Mouse (Mus musculus) v-Abl transformed pro-B cells (cell line): ENCODE results near the gene Dirc2.

Experiments used
- in situ Hi-C, 2 experiments: fragments of 400-800 bp; cut with MboI; formaldehyde crosslinking; loops; one replicate each; pipeline ENCODE4 v1.15.1; 2025; ENCODE audit not compliant: unreplicated experiment in 2 of 2

Gene Dirc2

DNA sequence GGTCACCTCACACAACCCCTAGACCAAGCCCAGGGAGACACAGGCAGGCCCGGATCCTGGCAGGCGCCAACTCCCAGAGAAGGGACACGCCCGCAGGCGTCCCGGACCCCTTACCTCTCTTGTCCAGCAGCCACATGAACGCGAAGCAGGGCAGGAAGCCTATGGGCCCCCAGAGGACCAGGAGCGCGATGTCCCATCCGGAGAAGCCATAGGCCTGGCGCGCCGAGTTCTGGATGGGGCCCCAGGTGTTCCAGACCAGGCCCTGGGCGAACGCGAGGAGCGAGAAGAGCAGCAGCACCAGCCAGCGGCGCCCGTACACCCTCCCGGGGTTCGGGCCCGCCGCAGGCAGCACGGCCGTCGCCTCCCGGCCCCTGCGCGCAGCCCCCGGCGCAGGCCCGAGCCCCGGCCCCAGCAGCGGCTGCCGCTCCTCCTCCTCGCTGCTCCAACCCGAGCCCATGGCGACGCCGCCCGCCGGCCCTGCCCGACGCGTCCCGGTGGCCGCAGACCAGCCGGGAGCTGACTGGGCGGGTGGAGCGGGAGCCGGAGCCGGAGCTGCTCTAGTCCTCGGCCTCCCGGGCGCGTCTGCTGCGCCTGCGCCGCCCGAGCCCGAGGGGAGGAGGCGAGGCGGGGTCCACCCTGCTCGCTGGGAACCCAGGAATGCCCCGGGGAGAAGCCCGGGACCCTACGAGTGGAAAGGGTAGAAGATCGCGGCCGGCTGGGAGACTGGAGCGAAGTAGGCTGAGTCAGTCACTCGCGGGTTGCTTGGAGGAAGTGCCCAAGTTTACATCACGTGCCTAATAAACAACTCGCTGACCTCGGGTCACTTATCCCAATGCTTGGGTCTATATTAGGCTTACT, at the start of gene Dirc2:
TSS of gene Dirc2 (minus strand) at position 572 of the 858 bp plus-strand sequence.
- in situ Hi-C loops, result loop anchor here in 1 of 2 experiments (10.0 kb wide), 1 partner anchor 1076 kb away; no protein-coding TSS in a partner anchor

DNA sequence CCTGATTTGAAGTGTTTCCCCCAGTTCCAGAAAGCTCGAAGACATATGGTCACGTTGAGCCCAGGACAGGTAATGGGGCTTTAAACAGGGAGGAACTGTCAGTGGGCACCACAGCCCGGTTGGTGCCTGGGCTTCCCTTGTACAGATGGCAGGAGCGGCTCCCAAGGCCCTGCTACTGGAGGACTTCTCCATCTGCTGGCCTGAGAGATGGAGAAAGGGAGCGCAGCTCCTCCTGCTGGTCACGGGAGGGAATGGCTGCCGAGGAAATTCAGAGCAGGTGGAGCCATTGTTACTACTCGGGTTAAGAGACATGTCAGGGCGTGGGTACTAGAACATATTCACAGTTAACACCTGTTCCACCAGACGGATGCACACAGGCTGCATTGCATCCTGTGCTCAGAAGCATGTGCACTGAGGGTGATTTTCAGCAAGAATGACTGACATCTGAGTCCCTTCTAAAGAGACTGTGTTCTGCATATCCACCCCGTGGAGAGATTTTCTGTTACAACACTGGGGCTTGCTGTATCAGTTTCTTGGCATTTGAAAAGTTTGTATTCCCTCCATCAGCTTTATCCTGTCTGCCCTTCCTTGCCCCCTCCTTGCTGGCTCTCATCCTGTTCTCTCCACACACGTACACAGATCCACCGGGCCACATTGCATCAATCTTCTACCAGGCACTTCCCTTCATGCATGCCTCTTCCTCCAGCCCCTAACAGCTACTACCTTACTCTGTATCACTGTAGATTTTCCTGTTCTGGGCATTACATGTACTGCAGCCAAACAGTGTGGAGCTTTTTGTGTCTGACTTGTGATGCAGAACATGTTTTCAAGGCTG, 48.3 kb upstream of the Dirc2 start:
- in situ Hi-C loops, result loop anchor here (5.0 to 25.0 kb wide), 4 partner anchors 40 to 455 kb away; partner anchors contain the start of genes Hspbap1 (in 1 of the 2) and Sec22a (in 1 of the 2)

DNA sequence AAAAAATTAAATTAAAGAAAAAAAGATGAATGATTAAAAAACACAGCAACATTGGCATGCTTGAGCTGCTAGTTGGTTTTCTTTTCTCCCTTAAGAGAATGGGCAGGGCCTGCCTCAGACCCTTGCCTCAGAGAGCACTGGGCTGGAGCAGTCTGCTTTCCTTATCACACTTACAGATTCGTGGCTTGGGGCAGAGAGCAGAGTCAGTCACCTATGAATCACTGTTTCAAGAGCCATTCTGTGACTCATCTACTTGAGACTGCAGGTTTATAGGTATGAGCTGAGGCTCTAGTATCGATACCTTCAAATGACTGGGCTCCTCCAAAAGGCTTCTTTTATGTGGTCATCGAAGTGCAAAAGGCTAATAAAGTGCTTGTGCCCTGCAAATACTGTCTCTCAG, 44.0 kb upstream of the Dirc2 start:
- in situ Hi-C loops, result loop anchor here in 1 of 2 experiments (25.0 kb wide), 1 partner anchor 451 kb away; the partner anchor contains the start of gene Sec22a

DNA sequence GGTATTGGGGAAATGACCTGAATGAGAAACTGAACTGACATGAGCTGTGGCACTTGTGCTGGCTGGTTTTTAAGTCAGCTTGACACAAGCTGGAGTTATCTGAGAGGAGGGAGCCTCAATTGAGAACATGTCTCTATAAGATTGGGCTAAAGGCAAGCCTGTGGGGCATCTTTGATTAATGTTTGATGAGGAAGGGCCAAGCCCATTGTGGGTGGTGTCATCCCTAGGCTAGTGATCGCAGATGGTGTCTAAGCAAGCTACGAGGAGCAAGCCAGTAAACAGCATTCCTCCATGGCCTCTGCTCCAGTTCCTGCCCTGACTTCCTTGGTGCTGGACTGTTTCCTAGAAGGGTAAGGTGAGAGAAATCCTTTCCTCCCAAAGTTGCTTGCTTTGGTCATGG, 39.7 kb upstream of the Dirc2 start:
- in situ Hi-C loops, result loop anchor here in 1 of 2 experiments (25.0 kb wide), 1 partner anchor 447 kb away; the partner anchor contains the start of gene Sec22a

DNA sequence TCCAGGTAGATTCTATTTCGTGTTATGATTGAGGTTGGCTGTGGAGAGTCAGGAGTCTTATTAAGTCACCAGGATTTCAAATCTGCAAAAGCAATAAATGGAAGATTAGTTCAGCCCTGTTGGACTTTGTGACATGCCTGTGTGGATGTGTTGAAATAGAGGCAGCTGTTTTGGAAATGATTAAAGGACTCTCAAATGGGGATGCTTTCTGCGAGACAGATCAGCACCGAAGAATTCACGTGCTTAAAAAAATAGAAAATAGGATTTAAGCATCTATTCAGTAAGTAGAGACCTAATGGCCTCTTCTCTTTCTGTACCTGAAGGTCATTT, 38.5 kb upstream of the Dirc2 start:
- in situ Hi-C loops, result loop anchor here in 1 of 2 experiments (25.0 kb wide), 1 partner anchor 445 kb away; the partner anchor contains the start of gene Sec22a

DNA sequence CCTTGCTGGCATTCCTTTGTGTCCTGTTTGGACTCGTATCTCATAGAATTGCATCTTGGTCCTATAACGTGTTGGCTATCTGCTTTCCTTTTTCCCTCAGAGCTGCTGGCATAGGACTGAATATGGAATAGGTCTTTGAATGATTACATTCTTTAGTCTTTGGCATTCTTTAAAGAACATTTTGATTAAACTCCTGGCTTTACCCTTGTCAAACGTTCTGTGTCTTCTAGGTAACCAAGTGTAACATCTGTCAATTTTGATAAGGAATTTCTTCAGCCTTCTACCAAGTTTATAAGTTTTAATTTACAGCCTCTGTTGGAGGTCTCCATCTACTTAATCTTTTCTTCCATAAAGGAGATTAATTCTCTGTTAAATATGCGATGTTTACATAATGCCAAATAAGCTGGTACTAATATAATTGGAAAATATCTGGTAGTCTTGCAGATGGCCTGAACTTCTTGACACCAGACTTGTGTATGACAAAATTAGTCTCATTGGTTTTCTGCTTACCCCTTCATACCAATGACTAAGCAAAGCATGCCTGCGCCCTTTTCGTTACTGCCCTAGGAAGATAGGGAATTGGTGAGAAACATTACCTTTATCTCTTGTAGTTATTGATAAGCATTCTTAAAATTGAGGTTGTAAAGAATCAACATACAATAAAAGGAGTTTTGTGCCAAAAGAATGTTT, 38.0 kb upstream of the Dirc2 start:
- in situ Hi-C loops, result loop anchor here in 1 of 2 experiments (25.0 kb wide), 1 partner anchor 445 kb away; the partner anchor contains the start of gene Sec22a

DNA sequence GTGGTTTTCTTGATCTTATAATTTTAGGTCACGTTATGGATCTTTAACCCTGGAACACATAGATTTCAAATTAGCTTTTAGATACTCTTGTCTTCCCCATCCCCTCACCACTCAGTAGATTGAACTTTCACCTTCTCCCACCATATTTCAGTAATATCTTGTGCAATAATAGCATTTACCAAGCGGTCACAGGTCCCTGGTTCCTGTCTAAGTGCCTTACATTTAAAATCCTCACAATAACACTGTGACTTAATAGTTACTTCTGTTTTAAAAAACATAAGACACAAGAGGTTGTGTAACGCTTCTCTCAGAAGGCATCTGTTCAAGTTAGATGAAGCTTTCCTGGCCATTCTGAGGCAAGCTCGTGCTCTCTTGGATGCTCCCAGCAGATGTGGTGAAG, 34.6 kb upstream of the Dirc2 start:
- in situ Hi-C loops, result loop anchor here in 1 of 2 experiments (25.0 kb wide), 1 partner anchor 441 kb away; the partner anchor contains the start of gene Sec22a

DNA sequence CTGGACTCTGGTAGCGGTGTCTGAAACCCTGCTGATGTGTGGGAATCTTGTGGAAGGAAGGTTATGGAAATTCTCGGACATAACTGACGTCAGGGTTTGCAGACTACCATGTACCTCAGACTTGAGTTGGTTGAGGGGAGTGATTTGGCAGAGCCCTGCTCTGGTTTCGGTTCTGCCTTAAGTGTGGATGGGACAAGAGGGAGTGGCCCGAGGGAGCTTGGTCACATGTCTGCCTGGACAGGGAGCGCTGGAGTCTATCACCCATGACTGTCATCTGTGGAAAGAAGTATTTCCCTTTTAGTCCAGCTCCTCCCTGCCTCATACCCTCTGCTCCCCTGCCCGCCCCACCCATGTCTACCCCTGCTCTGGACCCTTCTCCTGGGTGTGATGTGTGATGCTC, 33.0 kb upstream of the Dirc2 start:
- in situ Hi-C loops, result loop anchor here in 1 of 2 experiments (25.0 kb wide), 1 partner anchor 440 kb away; the partner anchor contains the start of gene Sec22a

DNA sequence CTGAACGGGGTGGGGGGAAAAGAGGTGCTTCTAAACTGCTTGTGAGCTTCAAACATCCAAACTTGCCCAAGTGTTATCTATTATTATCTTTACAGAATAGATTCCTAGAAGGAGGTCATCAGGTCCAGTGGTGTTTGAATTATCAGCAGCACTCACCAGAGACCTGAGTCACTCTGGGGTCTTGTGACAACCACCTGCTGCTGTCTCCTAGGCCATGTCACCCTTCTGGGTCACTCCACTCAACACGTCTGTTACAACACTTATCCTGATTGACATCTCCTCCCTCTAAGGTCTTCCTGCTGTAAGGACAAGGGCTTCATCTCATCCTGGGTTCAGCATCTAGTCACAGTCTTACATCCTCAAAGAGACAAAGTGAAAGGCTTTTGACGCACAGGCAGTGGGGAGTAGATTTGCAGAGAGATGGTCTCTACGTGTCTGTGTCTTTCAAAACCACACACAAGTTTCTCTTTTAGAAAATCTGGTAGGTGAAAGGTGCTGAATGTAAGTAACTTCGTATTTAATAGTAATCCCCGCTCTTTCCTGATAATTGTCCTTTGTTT, 22.9 kb upstream of the Dirc2 start:
- in situ Hi-C loops, result no loop called here

DNA sequence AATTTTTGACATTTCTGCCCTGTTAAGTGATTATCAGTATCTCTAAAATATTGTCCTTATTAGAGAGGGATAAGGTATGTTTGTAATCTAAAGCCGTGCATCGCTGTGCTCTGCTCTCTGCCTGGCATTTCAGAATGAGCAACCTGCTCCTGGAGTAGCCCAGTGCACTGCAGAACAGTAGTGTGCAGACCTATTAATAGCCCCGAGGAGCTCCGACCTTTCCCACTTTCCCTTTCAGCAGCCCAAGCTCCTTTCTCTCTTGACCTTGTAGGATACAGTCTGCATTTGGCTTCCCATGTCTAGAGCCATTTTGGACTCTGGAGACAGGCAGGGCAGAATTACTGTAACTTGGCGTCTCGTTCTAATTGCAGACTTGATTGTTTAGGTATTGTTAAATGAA, 19.2 kb upstream of the Dirc2 start:
- in situ Hi-C loops, result no loop called here

DNA sequence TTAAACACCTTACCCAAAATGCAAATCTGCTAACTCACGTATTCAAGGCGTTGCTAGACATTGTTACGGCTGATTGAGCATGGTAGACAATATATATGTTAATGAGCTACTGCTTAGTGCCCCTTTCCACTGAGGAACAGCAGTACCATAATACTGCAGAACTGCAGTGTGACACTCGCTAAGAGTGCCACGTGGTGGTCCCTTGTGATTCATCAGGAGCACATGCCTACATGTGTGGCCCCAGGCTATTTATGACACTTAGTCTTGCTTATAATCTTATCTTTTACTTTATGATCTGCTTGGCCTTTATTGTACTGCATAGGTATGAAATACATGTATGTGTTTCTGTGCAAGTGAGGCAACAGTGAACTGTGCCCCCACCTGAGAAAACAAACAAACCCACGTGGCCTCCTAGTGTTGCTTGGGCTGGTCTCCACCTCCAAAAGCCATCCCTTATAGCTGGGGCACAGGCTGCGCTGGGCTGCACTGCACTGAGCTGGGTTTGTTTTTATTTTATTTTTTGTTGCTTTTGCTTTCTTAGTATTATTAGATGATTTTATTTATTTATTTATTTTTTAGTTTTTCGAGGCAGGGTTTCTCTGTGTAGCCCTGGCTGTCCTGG, 18.5 kb upstream of the Dirc2 start:
- in situ Hi-C loops, result no loop called here

DNA sequence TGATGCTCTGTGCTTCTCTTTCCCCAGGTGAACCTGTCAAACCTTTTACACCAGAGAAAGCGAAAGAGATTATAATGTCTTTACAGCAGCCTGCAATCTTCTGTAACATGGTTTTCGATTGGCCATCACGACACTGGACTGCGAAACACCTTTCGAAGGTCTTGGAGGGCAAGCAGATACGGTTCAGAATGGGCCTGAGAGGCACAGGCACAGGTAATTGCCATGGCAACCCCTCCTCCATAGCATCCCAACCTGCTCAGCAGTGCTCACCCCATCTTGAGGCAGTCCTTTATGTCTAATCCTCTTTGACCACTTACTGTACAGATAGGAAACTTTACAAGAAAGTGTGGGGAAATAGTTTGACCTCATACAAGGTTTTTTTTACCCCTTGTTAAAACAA, 18.0 kb upstream of the Dirc2 start:
- in situ Hi-C loops, result no loop called here

DNA sequence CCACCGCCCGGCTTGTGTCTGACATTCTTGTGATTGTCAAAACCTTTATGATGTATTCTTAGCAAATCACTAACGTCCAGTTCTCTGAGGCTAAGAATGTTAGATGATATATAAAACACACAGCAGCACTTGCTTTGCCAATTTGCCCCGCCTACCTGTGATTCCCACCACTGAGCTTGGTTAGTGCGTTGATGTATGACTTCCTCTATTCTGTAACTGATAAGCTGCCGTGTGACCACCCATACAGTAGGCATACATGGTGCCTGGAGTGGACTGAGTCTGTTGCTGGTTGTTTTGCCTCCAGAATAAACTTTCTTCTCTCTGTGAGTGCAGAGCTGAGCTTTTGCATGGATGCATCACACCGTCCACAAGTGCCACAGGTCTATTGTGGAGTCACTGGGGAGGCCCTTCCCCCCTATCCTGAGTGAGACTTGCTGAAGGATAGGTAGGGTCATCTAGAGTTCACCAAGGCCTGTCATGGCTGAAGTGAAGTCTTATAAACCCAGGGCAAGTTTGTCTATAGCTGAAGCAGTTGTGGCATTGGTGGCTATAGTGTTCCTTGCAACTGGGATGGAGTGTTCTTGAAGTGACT, 15.1 kb upstream of the Dirc2 start:
- in situ Hi-C loops, result no loop called here

DNA sequence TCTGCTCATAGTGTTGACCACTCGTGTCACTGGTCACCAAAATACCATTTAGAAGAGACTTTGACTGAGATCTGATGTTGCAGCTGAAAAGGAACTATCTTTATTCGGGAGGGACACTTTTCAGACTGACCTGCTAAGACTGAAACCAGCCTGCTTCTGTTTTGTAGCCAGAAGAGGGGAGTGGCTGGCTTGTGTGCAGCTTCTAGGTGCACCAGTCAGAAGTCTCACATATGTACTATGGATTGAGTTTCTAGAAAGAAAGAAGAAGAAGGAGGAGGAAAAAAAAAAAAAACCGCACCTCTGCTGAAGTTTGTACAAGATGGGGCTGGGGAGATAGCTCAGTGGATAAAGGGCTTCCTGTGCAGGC, 14.0 kb upstream of the Dirc2 start:
- in situ Hi-C loops, result no loop called here

DNA sequence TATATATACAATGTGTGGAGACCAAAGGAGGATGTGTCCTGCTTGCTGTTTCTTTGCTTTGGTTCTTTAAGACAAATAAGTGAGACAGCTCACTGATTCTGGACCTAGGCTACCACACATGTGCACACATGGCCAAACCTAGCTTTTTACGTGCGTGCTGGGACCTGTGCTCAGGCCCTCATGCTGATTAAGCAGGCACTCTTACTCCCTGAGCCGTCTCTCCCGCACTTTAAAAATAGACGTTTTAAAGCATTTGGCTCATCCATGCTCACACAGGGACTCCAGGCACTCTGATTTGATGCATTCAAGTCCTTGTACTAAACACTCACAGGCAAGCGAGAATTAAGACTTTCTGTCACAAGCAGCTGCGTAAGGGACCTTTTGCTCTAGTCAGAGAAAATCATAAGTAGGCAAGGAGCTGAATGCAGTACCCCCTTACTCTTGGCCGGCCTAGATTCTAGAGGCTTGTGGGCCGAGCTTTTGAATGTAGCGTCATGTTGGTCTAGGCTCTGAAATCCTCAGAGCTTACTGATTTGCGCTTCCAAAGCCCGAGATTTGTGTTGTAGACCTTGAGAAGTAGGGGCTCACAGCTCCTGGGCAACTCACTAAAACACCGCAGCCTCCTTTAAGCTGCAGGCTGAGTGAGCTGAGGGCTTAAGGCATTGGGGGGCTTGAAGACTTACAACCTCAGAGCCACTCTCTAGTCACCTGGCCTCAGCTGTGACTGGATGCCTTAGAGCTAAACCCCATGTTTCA, 13.5 kb upstream of the Dirc2 start:
- in situ Hi-C loops, result no loop called here

DNA sequence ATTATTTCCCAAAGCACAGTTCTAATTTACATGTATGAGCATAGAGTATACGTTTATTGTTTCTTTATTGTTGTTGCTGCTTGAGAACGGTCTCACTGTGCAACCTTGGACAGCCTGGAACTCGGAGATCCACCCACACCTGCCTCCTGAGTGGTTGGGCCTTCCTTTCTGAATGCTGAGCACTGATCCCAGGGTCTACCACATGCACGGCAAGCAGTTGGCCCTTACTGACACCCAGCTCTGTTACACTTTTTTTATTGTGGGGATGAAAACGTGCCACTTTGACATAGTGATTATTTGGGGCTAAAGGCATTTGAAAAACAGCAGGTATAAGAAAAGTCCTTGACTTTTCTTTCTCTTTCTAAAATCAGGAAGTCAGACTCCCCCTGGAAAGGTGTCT, 12.5 kb upstream of the Dirc2 start:
- in situ Hi-C loops, result no loop called here

DNA sequence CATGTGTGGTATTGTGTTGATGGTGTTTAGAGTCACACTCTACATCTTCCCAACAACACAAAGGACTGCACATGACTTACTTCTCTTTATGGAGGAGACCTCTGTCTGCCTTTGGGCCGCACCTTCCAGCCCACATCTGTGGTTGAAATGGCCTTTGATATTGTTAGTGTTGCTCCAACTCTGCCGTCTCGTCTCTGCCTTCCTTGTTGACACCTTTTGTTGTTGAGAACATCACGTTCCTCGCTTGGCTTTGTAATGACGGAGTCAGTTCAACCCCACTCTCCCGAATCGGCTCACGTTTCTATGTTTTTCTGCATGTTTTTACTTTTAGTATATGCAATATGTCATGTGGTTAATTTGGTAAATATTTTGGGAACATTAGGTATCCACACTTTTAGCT, 11.9 kb upstream of the Dirc2 start:
- in situ Hi-C loops, result no loop called here

DNA sequence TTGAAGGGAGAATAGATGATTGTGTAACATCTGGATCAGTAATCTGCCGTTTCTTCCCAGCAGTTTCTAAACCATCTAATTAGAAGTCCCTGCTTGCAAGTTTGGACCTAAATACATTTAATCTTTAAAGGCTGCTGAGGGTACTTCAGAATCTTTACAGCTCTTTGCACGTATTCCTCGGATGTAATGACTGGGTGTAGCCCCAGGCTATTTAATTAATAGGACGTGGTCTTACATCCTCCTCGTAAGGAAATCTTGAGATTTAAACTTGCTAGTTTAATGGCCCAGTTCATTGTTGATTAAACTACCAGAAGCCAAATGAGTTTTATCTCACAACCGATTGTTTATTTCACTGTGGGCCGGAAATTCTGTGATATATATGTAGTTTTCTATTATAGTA, 10.5 kb upstream of the Dirc2 start:
- in situ Hi-C loops, result loop anchor here in 1 of 2 experiments (5.0 kb wide), 2 partner anchors 38 to 42 kb away; no protein-coding TSS in a partner anchor
